Mouse (Mus musculus) brain, adult 10 weeks (tissue): ENCODE measurements around the gene Galt. TPM values are rescaled to one million over a fixed set of nuclear protein-coding genes. Genes with fewer than 3 reads are reported as not detected.

Experiments
- polyA plus RNA-seq: library from polyadenylated mRNA; stranded (reverse); fragments of 350-450 nt; fragmentation: Illumina TruSeq; extraction: RNeasy Lipid Tissue Mini Kit (QIAGEN cat#74804); gene quantifications from one replicate; pipeline ENCODE4 v1.2.3, GENCODE M21; 2015; ENCODE audit warnings: low read depth, low replicate concordance

The Galt gene
- 94.3 TPM for polyA plus RNA-seq

GRCm38 (mm10) chr4:41754797-41755337 is at the start of gene Galt:
Gene Galt (plus strand): TSS chr4:41755228.

GRCm38 (mm10) chr4:41713197-41714067 is 41.6 kb upstream of the Galt start, which contains the start of gene Rpp25l:
Gene Rpp25l (minus strand): TSS chr4:41713534.

GRCm38 (mm10) chr4:41722918-41723351 is 32.1 kb upstream of the Galt start, which contains the start of gene Dctn3:
Gene Dctn3 (minus strand): TSS chr4:41723170.

GRCm38 (mm10) chr4:41731052-41731765 is 23.8 kb upstream of the Galt start, which contains the start of gene Arid3c:
Gene Arid3c (minus strand): TSS chr4:41731142.

GRCm38 (mm10) chr4:41755338-41756305 is 594 bp downstream of the Galt start, which contains the start of gene Sigmar1:
Gene Sigmar1 (minus strand): TSS chr4:41756157.

GRCm38 (mm10) chr4:41774002-41774401 is 19.0 kb downstream of the Galt start, which contains the start of gene Ccl27a:
Gene Ccl27a (minus strand): TSS chr4:41774247.

Other genes starting within 250 kb of the Galt start
- gene 1110017D15Rik, start 237.9 kb upstream of the Galt start, polyA plus RNA-seq: 8.2 TPM
- 133 TPM for gene Fam219a, start 185.7 kb upstream of the Galt start, polyA plus RNA-seq
- 7.5 TPM for gene Dnaic1, start 185.5 kb upstream of the Galt start, polyA plus RNA-seq
- 108 TPM for gene Enho, start 114.9 kb upstream of the Galt start, polyA plus RNA-seq
- 73.5 TPM for gene Cntfr, start 58.1 kb upstream of the Galt start, polyA plus RNA-seq
- gene Il11ra1, start 55.2 kb upstream of the Galt start, polyA plus RNA-seq: 50.0 TPM
- 36.1 TPM for gene Rpp25l, start 41.7 kb upstream of the Galt start, polyA plus RNA-seq
- 210 TPM for gene Dctn3, start 32.1 kb upstream of the Galt start, polyA plus RNA-seq
- 0.88 TPM for gene Arid3c, start 24.1 kb upstream of the Galt start, polyA plus RNA-seq
- 50.7 TPM for gene Sigmar1, start 929 bp downstream of the Galt start, polyA plus RNA-seq
- 391 TPM for gene Ccl27a, start 19.0 kb downstream of the Galt start, polyA plus RNA-seq
- gene Gm21541, start 148.4 kb downstream of the Galt start, polyA plus RNA-seq: 9.2 TPM
- 51.7 TPM for gene Gm20878, start 186.3 kb downstream of the Galt start, polyA plus RNA-seq
- gene Fam205a4, start 210.8 kb downstream of the Galt start, polyA plus RNA-seq: 6.5 TPM